Mouse (Mus musculus) brown adipose tissue, adult 24 weeks (tissue): ENCODE measurements at regions not wholly inside any gene's neighbourhood (a gene's known extent, or its start where the extent isn't known, plus 50 kb on each side); places are given as distances from the start of the nearest gene placed in this dataset.

Experiments used
- H3K27ac ChIP-seq: fragments of 200-500 bp; replicated peaks from 2 replicates; pipeline ENCODE4 v1.5.1; 2012; ENCODE audit warnings: low read depth, mild to moderate bottlenecking, low read length
- H3K4me1 ChIP-seq: fragments of 200-500 bp; 2 replicates; pipeline ENCODE4 v1.6.1; 2012; ENCODE audit warnings: low read length, mixed read lengths; ENCODE audit not compliant: control insufficient read depth, insufficient read depth, insufficient read length
- H3K4me3 ChIP-seq: fragments of 200-500 bp; 2 replicates; pipeline ENCODE4 v1.5.1; 2012; ENCODE audit warnings: low read depth, mild to moderate bottlenecking, low read length, moderate library complexity; ENCODE audit not compliant: insufficient read depth

GRCm38 (mm10) chr14:25270227-25270876, 188.6 kb upstream of the Zmiz1 start:
- no peak overlapping the region for H3K27ac ChIP-seq
- H3K4me1 ChIP-seq = no peaks in the 10 kb centered on the region

DNA sequence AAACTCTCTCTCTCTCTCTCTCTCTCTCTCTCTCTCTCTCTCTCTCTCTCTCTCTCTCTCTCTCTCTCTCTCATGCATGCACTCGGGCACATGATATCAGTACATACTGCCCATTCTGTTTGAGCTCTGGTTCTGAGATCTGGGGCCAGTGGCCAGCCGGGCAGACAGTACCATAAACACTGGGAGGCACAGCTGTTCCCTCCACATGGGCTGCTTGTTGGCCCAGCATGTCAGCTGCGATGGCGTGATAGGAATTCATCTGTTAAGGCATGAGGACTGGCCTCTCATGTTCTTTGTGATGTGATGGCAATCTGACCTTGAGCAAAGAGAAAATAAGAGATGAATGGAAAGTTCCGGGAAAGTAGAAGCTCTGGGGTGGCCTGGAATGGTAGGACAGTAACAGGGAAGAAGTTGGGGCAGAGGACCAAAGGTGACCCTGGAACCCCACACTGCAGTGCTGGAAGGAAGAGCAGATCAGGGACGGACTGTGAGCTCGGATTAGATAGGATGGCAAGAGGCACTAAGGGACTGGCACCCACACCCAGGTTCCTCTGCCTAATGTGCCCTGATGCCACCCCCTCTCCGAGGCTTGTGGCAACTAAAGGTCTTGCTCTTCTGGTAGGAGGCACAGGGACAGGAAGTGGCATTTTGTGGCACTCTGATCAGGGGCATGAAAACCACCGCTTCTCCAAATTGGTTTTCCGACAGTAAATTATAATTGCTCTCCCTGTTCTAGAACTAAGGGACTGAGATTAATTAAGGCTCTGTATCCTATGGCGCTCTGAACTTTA, 186.4 kb upstream of the Zmiz1 start:
- Histone ChIP-seq H3K4me1 (no peaks in the 10 kb centered on the region), H3K4me3 (no peak overlapping the region), H3K27ac (no peak overlapping the region)

More at GRCm38 (mm10) chr14:25270227-25270876, 188.6 kb upstream of the Zmiz1 start:
- no peak overlapping the region for H3K4me3 ChIP-seq

DNA sequence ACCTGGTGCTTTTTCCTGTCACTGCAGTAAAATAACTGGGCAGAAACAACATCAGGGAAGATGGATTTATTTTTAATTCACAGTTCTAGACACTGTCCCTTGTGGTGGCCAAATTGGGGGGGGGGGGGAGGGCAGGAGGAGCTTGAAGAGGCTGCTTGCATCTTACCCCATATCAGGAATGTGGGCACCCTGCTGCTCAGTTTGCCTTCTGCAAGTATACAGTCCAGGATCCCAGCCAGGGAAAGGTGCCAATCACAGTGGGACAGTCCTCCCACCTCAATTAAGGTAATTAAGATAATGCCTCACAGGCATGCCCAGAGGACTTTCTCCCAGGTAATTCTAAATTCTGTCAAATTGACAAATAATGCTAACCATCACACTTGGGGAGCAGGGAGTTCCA, 179.2 kb upstream of the Zmiz1 start:
- no peak overlapping the region for H3K4me3 ChIP-seq
- H3K4me1 ChIP-seq = no peaks in the 10 kb centered on the region
- no peak overlapping the region for H3K27ac ChIP-seq

DNA sequence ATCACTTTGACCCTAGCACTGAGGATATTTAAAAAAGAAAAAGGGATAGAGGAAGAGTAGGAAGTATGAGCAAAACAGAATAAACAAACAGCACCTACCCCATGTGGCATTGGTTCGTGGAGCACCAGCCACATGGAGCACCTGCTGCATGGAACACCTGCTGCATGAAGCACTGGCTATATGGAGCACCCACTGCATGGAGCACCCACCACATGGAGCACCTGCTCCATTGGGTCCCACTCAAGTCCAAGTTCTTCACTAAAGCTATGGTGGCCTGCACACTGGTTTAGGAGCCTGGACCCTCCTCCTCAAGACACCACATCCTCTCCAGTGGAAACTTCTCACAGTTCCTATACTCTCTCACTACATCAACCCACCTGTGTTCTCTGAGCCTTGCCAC, 166.4 kb upstream of the Zmiz1 start:
- Histone ChIP-seq H3K4me1 (peaks cover 8% of the 10 kb centered on the region), H3K4me3 (no peak overlapping the region), H3K27ac (no peak overlapping the region)

GRCm38 (mm10) chr14:25294226-25294625, 164.8 kb upstream of the Zmiz1 start:
- no peak overlapping the region for H3K4me3 ChIP-seq
- H3K4me1 ChIP-seq = peaks cover 8% of the 10 kb centered on the region
- no peak overlapping the region for H3K27ac ChIP-seq

DNA sequence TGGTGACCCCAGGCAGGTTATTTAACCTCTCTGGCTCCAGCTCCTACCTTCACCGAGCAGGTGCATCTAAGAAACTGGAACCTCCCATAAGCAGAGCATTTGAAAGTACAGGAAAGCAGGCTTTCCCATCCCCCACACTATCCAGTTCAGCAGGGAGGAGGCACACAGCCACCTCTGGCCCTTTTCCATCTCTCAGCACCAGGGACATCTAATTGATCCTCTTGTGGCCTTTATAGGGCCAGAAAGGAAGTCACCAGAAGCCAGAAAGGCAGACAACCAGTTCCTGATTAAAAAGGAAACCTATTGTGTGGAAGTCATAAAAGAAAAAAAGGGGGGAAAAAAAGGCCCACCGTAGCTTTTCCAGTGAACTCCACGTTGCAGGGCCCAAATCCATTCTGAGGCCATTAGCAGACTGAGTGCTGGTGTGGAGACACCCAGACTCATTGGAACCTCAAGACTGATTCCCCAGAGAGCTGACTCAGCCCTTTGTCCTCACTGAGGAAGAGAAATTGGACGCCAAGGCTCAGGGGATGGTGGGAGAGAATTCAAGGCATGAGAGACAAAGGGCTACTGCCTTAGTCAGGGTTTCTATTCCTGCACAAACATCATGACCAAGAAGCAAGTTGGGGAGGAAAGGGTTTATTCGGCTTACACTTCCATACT, 163.2 kb upstream of the Zmiz1 start:
- peaks cover 8% of the 10 kb centered on the region for H3K4me1 ChIP-seq
- peak overlapping the region; percentile 45; the same call in 1 of the 2 replicates for H3K27ac ChIP-seq
- H3K4me3 ChIP-seq = no peak overlapping the region

GRCm38 (mm10) chr14:25299673-25300190, 159.3 kb upstream of the Zmiz1 start:
- Histone ChIP-seq H3K4me1 (peaks cover 15% of the 10 kb centered on the region), H3K4me3 (no peak overlapping the region), H3K27ac (no peak overlapping the region)

GRCm38 (mm10) chr14:25301336-25302031, 157.5 kb upstream of the Zmiz1 start:
- Histone ChIP-seq H3K4me3 (no peak overlapping the region), H3K27ac (no peak overlapping the region), H3K4me1 (peaks cover 19% of the 10 kb centered on the region; the same call in 1 of the 2 replicates)

DNA sequence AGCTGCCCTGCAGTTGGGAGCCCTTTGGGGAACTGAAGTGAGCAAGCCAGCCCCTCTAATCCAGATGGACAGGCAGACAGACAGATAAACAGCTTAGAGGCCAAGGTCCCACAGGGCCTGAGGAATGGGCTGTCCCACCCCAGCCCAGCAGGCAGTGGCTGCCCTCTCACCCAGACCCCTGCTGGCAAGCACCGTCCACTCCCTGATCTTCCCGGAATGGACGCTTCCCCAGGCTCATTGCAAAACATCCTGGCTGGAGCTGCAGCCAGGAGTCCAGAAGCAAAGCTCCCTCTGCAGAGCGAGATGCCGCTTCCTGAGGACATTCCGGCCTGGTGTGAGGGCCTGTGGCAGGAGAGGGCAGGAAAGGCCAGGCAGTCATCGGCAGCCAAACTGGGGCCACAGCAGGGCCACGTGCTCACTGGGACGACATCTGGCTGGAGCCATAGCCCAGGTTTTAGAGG, 154.6 kb upstream of the Zmiz1 start:
- Histone ChIP-seq H3K27ac (peak overlapping the region; percentile 61), H3K4me3 (no peak overlapping the region), H3K4me1 (peaks cover 27% of the 10 kb centered on the region)

- H3K4me1 ChIP-seq = peaks cover 31% of the 10 kb centered on the region
- H3K4me3 ChIP-seq = no peak overlapping the region
- H3K27ac ChIP-seq = no peak overlapping the region
Observed at GRCm38 (mm10) chr14:25306166-25306565, 152.8 kb upstream of the Zmiz1 start.

DNA sequence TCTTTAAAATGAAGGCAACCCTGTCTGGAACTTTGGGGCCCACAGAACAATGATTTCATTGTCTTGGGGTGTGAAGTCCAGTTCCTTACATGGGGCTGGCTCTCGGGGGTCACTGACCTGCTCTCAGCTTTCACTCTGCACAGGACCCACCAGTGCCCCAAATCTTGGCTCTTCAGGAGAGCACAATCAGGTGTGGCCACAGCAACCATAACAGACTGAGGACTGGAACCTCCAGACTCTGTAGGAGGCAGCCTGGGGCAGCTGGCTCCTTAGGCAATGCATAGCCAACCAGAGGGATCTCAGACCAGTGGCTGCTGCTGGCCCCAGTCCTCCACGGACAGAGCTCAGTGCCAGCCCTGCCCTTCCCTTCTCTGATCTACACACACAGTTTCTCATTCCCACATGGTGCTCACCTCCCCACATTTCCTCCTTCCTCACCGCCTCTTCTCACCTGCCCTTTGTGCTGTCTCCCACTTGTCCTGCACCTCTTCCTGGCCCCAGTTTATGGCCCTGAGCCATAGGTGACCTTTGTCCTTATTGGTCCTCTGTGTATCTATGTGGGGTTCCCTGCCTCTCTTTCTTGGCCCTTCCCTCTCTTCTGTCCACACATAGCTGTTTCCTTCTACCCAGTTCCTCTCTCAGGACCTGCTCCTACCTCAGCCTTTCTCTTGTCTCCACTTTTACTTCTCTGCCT, 151.9 kb upstream of the Zmiz1 start:
- no peak overlapping the region for H3K4me3 ChIP-seq
- no peak overlapping the region for H3K27ac ChIP-seq
- peaks cover 31% of the 10 kb centered on the region for H3K4me1 ChIP-seq

DNA sequence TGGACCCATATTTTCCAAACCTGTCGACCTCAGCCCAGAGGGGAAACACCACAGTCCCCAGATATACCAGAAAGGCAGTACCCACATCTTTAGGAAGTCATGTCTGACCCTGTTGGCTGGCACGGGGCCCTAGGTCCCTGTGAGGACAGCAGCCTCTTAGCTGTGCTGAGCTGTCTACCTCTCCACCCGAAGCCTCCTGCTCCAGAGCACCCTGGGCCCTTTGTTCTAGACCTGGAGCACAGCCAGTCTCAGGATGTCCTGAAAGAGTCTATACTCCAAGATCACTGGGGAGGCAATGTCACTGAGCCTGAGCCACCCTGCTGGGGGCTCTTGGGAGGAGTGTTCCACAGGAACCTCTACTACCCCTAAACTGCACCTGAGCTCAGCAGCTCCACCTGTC, 150.9 kb upstream of the Zmiz1 start:
- Histone ChIP-seq H3K4me1 (peaks cover 31% of the 10 kb centered on the region), H3K27ac (no peak overlapping the region), H3K4me3 (no peak overlapping the region)

DNA sequence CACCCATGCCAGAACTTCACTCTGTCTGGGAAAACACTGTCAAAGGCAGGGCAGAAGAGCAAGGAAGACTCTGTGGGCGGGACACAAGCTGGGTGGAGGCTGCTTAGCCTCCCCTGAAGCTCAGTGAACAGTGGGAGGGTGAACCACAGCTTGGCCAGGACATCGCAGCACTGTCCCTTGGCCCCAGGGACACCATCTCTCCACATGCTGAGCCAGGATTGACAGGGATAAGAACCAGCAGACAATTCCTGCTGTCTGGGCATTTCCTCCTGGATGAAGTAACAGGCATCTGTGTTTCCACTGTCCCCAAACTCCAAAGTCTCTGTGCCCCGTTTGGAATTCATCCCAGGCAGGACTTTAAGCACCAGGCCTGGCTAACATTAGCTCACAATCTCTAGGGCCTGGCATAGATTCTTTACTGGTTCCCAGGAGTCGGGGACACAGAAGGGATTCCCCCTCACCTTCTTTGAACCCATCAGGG, 148.3 kb upstream of the Zmiz1 start:
- H3K4me3 ChIP-seq = no peak overlapping the region
- H3K27ac ChIP-seq = no peak overlapping the region
- H3K4me1 ChIP-seq = peaks cover 17% of the 10 kb centered on the region

- no peak overlapping the region for H3K27ac ChIP-seq
- H3K4me1 ChIP-seq = peaks cover 12% of the 10 kb centered on the region
- no peak overlapping the region for H3K4me3 ChIP-seq
Observed at GRCm38 (mm10) chr14:25311475-25311874, 147.5 kb upstream of the Zmiz1 start.
